Mouse (Mus musculus): ENCODE results near the gene Polq. TPM values are rescaled to one million over a fixed set of nuclear protein-coding genes. Genes with fewer than 3 reads are reported as not detected.

The Polq gene
- total RNA-seq (2023), result 5.2 TPM

GRCm38 (mm10) chr16:37011061-37011921, at the start of gene Polq:
Polq (plus strand) TSS chr16:37011786.

GRCm38 (mm10) chr16:36989999-36990625, 21.5 kb upstream of the Polq start, which contains the start of gene Fbxo40:
Fbxo40 (minus strand) TSS chr16:36990467.

Other genes starting within 250 kb of the Polq start
- 28.4 TPM for gene Slc15a2, start 226.8 kb upstream of the Polq start, total RNA-seq (2023)
- 44.9 TPM for gene Iqcb1, start 183.4 kb upstream of the Polq start, total RNA-seq (2023)
- gene Eaf2, start 136.8 kb upstream of the Polq start, total RNA-seq (2023), result 3.0 TPM
- gene Golgb1, start 136.6 kb upstream of the Polq start, total RNA-seq (2023), result 27.0 TPM
- 171 TPM for gene Hcls1, start 76.8 kb upstream of the Polq start, total RNA-seq (2023)
- 0.29 TPM for gene Fbxo40, start 21.3 kb upstream of the Polq start, total RNA-seq (2023)

Data from CD4-positive naive resting alpha-beta T cell, adult 76 days (primary cell).